Mouse (Mus musculus): ENCODE measurements around the gene Prdm1.
A peak's percentile ranks its signal among the peaks of the same experiment; 100 is the strongest.

GRCm38 (mm10) chr10:44444415-44444814 lies 83.9 kb downstream of the Prdm1 start:
- TF ChIP-seq EP300 (IDR thresholded peaks at IDR 0.05; ENCODE audit: low read length) (peak; percentile 90), USF2 (conservative IDR thresholded peaks at IDR 0.05; ENCODE audit: low read depth, low read length) (no peak), SIN3A (IDR thresholded peaks at IDR 0.05; ENCODE audit: low read length) (peak; percentile 86), POLR2A (IDR thresholded peaks at IDR 0.05; ENCODE audit: low read depth, low read length) (peak; percentile 20; the same call in 1 of the 2 replicates), ETS1 (conservative IDR thresholded peaks at IDR 0.05; ENCODE audit: low read depth, low read length) (peak; percentile 69; the same call in 1 of the 2 replicates), USF1 (IDR thresholded peaks at IDR 0.05; ENCODE audit: low read depth, low read length) (no peak), CTCF (conservative IDR thresholded peaks at IDR 0.05 in 1 of 2, IDR thresholded peaks at IDR 0.05 in 1 of 2; ENCODE audit: low read depth in 2 of 2, low read length in 2 of 2) (no peak), E2F4 (IDR thresholded peaks at IDR 0.05; ENCODE audit: insufficient replicate concordance, low read depth, low read length) (peak; percentile 47; the same call in 1 of the 2 replicates), MAX (IDR thresholded peaks at IDR 0.05; ENCODE audit: low read length) (no peak)
